Mouse (Mus musculus) adrenal gland, postnatal 14 days (tissue): ENCODE data around the gene Socs2. TPM values are rescaled to one million over a fixed set of nuclear protein-coding genes. Genes with fewer than 3 reads are reported as not detected.

Experiments used
- DNase-seq: peaks from one replicate; pipeline ENCODE4 v3.0.0; 2021; ENCODE audit warnings: mixed read lengths
- total RNA-seq: library from RNA; stranded (reverse); gene quantifications from 2 replicates; pipeline ENCODE4 v1.2.3, GENCODE M21; 2021

Socs2 gene
- total RNA-seq, 1 experiment from 2014 or later, result 24.5 TPM

GRCm38 (mm10) chr10:95354047-95354446 is 62.9 kb downstream of the Socs2 start:
- no peak for DNase-seq

- DNase-seq, result no peak
Measured at GRCm38 (mm10) chr10:95348457-95348856, 68.5 kb downstream of the Socs2 start.

GRCm38 (mm10) chr10:95347776-95348175 is 69.2 kb downstream of the Socs2 start:
- DNase-seq, result no peak

GRCm38 (mm10) chr10:95342833-95343590 is 74.0 kb downstream of the Socs2 start:
- DNase-seq, result no peak

GRCm38 (mm10) chr10:95340676-95341075 is 76.3 kb downstream of the Socs2 start:
- no peak for DNase-seq

GRCm38 (mm10) chr10:95337589-95337988 is 79.4 kb downstream of the Socs2 start:
- no peak for DNase-seq

- DNase-seq, result no peak
Measured at GRCm38 (mm10) chr10:95336781-95337544, 80.0 kb downstream of the Socs2 start.

Other genes with a start within 250 kb of the Socs2 start
- gene Cradd, start 93.0 kb downstream of the Socs2 start, total RNA-seq, result 11.7 and 13.5 TPM in 2 replicates
- gene Mrpl42, start 84.8 kb upstream of the Socs2 start, total RNA-seq, result 178 and 191 TPM in 2 replicates
- 133 and 134 TPM in 2 replicates for gene Ube2n, start 98.0 kb upstream of the Socs2 start, total RNA-seq
- gene Nudt4, start 147.0 kb upstream of the Socs2 start, total RNA-seq, result 103 and 113 TPM in 2 replicates